Mouse (Mus musculus) pancreas, adult 10 weeks (tissue): ENCODE measurements around the gene Vgll2. TPM values are rescaled to one million over a fixed set of nuclear protein-coding genes. Genes with fewer than 3 reads are reported as not detected.

ENCODE experiments used
- polyA plus RNA-seq: library from polyadenylated mRNA; stranded (reverse); fragments of 350-450 nt; fragmentation: Illumina TruSeq; extraction: RNeasy Lipid Tissue Mini Kit (QIAGEN cat#74804); gene quantifications from one replicate; pipeline ENCODE4 v1.2.3, GENCODE M21; 2015; ENCODE audit warnings: low read depth, low replicate concordance; ENCODE audit not compliant: insufficient read depth

The Vgll2 gene
- polyA plus RNA-seq: not detected

GRCm38 (mm10) chr10:52022413-52023212 is at the start of gene Vgll2:
Vgll2 (plus strand) TSS chr10:52022502.

Other genes with a start within 250 kb of the Vgll2 start
- not detected for gene Ros1, start 172.7 kb downstream of the Vgll2 start, polyA plus RNA-seq
- gene Dcbld1, start 211.1 kb downstream of the Vgll2 start, polyA plus RNA-seq: 4.7 TPM